ENCODE assay signal across 11 mouse cellular contexts in genomic region chr11:67235639-67236358, GRCm38 (mm10). TPM values are rescaled to one million over a fixed set of nuclear protein-coding genes. Genes with fewer than 3 reads are reported as not detected.
A peak's percentile ranks its signal among the peaks of the same experiment; 100 is the strongest.
DNase-seq lines count a peak whose midpoint lies in the region; ATAC-seq and TF ChIP-seq lines count a peak whose summit lies in the region.
"Had no signal": no experiment of that assay in that cellular context is flagged by ENCODE, and none has a peak within 500 bp of the region (broad histone marks: within the 10 kb centered on the region; RNA-seq: fewer than 3 reads in every experiment).

No protein-coding gene starts in this region.

- TF ChIP-seq EP300 in heart, postnatal 0 days (IDR thresholded peaks at IDR 0.05; ENCODE audit: low read depth) = no peak

- H3K9ac ChIP-seq in heart, postnatal 0 days (replicated peaks; ENCODE audit: low read depth, low read length) = no peak overlapping the region
- no peak overlapping the region for H3K9ac ChIP-seq in heart, embryonic 12.5 days
- H3K9ac ChIP-seq: heart, embryonic 15.5 days had no signal

- no peak overlapping the region for H3K4me2 ChIP-seq in heart, postnatal 0 days (ENCODE audit: low read depth, low read length)
- H3K4me2 ChIP-seq in heart, embryonic 12.5 days = no peak overlapping the region
- H3K4me2 ChIP-seq: heart, embryonic 15.5 days had no signal

- no peaks in the 10 kb centered on the region for H3K36me3 ChIP-seq in heart, postnatal 0 days (replicated peaks; ENCODE audit: control insufficient read depth, insufficient read depth, low read length)
- H3K36me3 ChIP-seq in heart, embryonic 12.5 days = no peaks in the 10 kb centered on the region
- H3K36me3 ChIP-seq: heart, embryonic 15.5 days had no signal

- no peak overlapping the region for H3K27ac ChIP-seq in heart, postnatal 0 days (ENCODE audit: low read depth)
- H3K27ac ChIP-seq in heart, embryonic 12.5 days (ENCODE audit: poor library complexity, severe bottlenecking) = no peak overlapping the region
- H3K27ac ChIP-seq: heart, embryonic 15.5 days had no signal

- no peaks in the 10 kb centered on the region for H3K4me1 ChIP-seq in heart, postnatal 0 days (ENCODE audit: control insufficient read depth, insufficient read depth)
- H3K4me1 ChIP-seq in heart, embryonic 12.5 days (replicated peaks) = no peaks in the 10 kb centered on the region
- H3K4me1 ChIP-seq: heart, embryonic 15.5 days; megakaryocyte, embryonic 14.5 days had no signal

- 57% methylated on average over 5 of the region's 5 CpGs for WGBS in heart, postnatal 0 days
- WGBS in heart, embryonic 12.5 days = 63% methylated on average over 5 of the region's 5 CpGs

- no peak overlapping the region for H3K4me3 ChIP-seq in heart, postnatal 0 days (ENCODE audit: low read depth, low read length)
- no peak overlapping the region for H3K4me3 ChIP-seq in heart, embryonic 12.5 days
- H3K4me3 ChIP-seq: heart, embryonic 15.5 days; megakaryocyte, embryonic 14.5 days had no signal

- H3K9me3 ChIP-seq in heart, postnatal 0 days (replicated peaks; ENCODE audit: control insufficient read depth, low read length) = no peaks in the 10 kb centered on the region
- H3K9me3 ChIP-seq in heart, embryonic 12.5 days (replicated peaks) = no peaks in the 10 kb centered on the region
- H3K9me3 ChIP-seq: heart, embryonic 15.5 days had no signal

- DNase-seq in heart, postnatal 0 days (ENCODE audit: low spot score) = no peak
- peak; percentile 38 for DNase-seq in urinary bladder, postnatal 25 days (ENCODE audit: low spot score)
- no peak for DNase-seq in urinary bladder, adult 2 months (ENCODE audit: low spot score)
- peak; percentile 38 for DNase-seq in embryo, embryonic 11.5 days (ENCODE audit: low read depth, low spot score)
- DNase-seq in layer of hippocampus, postnatal 10 days (ENCODE audit: low spot score in 2 of 2) = peak; percentile 49 to 63
- DNase-seq in right cerebral cortex, postnatal 14 days = peak; percentile 65

- peak; percentile 53 for TF ChIP-seq CTCF in heart, postnatal 0 days (IDR thresholded peaks at IDR 0.05; ENCODE audit: low read depth)

- no peaks in the 10 kb centered on the region for H3K27me3 ChIP-seq in heart, postnatal 0 days (ENCODE audit: control insufficient read depth, insufficient read depth, low read length)
- H3K27me3 ChIP-seq in heart, embryonic 12.5 days (replicated peaks) = no peaks in the 10 kb centered on the region
- H3K27me3 ChIP-seq: heart, embryonic 15.5 days; megakaryocyte, embryonic 14.5 days had no signal

- ATAC-seq in heart, postnatal 0 days (ENCODE audit: insufficient read depth, low read depth) = no peak
- no peak for ATAC-seq in heart, embryonic 12.5 days (ENCODE audit: insufficient number of reproducible peaks, low FRiP score)
- ATAC-seq in monocyte, adult 5-6 weeks (replicated peaks; ENCODE audit: insufficient number of reproducible peaks, low FRiP score, low TSS enrichment, poor library complexity, severe bottlenecking) = no peak

RNA-seq across cellular contexts. Expression of gene Myh4, which starts 2.0 kb away (rescaled TPM):
- total RNA-seq in heart, postnatal 0 days (2014; rRNA removed; ENCODE audit: low replicate concordance) = not detected in 2 replicates
- not detected in 2 replicates for polyA plus RNA-seq in heart, postnatal 0 days (2015; fragmentation: Nextera tagmentation; extraction: Ambion mirVana)
- not detected in 2 replicates for polyA plus RNA-seq in heart, embryonic 12.5 days (2016; fragmentation: Nextera tagmentation; extraction: Ambion mirVana)
- polyA plus RNA-seq in urinary bladder, adult 2 months (2012; rRNA removed) = 0.01 TPM in 1 of 2 replicates, not detected in the other
- total RNA-seq in layer of hippocampus, postnatal 10 days (2021) = under 1 TPM; 0.38 to 0.39 TPM
- not detected in 3 replicates for total RNA-seq in monocyte, adult 5-6 weeks (2017)
- polyA plus RNA-seq: heart, embryonic 15.5 days had no signal

RNA-seq across cellular contexts. Expression of gene Myh1, which starts 35.9 kb away (rescaled TPM):
- 0.15 and 2.5 TPM in 2 replicates for total RNA-seq in heart, postnatal 0 days (2014; rRNA removed; ENCODE audit: low replicate concordance)
- 0.04 TPM in 1 of 2 replicates, not detected in the other for polyA plus RNA-seq in heart, postnatal 0 days (2015; fragmentation: Nextera tagmentation; extraction: Ambion mirVana)
- polyA plus RNA-seq in heart, embryonic 12.5 days (2016; fragmentation: Nextera tagmentation; extraction: Ambion mirVana) = 0.08 and 0.09 TPM in 2 replicates
- 0.08 and 0.10 TPM in 2 replicates for polyA plus RNA-seq in urinary bladder, adult 2 months (2012; rRNA removed)
- total RNA-seq in layer of hippocampus, postnatal 10 days (2021) = under 1 TPM; 0.27 to 0.55 TPM
- not detected in 3 replicates for total RNA-seq in monocyte, adult 5-6 weeks (2017)

RNA-seq across cellular contexts. Expression of gene Myh8, which starts 41.1 kb away (rescaled TPM):
- total RNA-seq in heart, postnatal 0 days (2014; rRNA removed; ENCODE audit: low replicate concordance) = 5.1 and 8.7 TPM in 2 replicates
- 1.2 and 1.3 TPM in 2 replicates for polyA plus RNA-seq in heart, postnatal 0 days (2015; fragmentation: Nextera tagmentation; extraction: Ambion mirVana)
- 0.21 and 0.29 TPM in 2 replicates for polyA plus RNA-seq in heart, embryonic 12.5 days (2016; fragmentation: Nextera tagmentation; extraction: Ambion mirVana)
- polyA plus RNA-seq in urinary bladder, adult 2 months (2012; rRNA removed) = 0.08 and 0.15 TPM in 2 replicates
- total RNA-seq in layer of hippocampus, postnatal 10 days (2021) = 1 to 10 TPM; 2.5 to 3.1 TPM
- not detected in 3 replicates for total RNA-seq in monocyte, adult 5-6 weeks (2017)
- polyA plus RNA-seq: testis, adult 2 months had no signal

Comparison
In these comparisons a context has a peak if more than half of its experiments do, and no peak if none do; other contexts are left out.
1. DNase-seq: peak in urinary bladder, postnatal 25 days (single experiment), embryo, embryonic 11.5 days (single experiment), layer of hippocampus, postnatal 10 days (2 of 2) and right cerebral cortex, postnatal 14 days (single experiment); none in heart, postnatal 0 days (single experiment) and urinary bladder, adult 2 months (single experiment).